Comparison of ENCODE assay signal across 8 mouse cellular contexts in the genomic region with DNA sequence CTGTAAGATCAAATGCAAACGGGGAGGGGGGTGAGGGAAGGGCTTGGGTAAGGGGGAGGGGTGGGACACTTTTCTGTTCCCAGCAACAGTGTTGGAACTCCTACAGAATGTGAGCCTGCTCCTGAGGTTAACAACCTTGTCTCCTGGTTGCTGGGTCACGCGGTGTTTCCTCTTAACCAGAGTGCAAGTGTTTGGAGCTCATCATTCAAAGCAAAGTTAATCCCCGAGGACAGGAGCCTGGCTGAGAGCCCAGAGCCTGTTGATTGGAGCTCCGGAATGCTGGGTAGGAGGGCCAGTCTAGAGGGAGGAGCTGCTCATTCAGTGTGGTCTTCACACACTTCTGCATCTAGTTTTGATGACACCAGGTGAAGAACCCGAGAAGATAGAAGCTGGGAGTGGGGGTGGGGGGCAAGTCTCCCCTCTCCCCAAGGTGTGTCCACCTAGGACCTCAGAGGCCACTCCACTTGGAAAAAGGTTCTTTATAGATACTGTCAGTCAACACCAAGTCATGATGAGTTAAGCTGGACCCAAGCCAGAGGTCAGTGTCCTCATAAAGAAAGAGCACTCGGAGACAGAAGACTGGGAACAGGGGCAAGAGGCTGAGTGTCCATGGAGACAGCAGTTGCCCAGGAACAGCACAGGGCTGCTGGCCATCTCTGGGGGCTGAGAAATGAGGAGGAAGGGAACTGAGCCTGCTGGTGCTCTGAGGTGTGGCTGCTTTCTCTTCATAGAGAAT.
DNase-seq lines count a peak whose midpoint lies in the region; ATAC-seq and TF ChIP-seq lines count a peak whose summit lies in the region.

No protein-coding gene starts in this region.

- peak; percentile 28 for DNase-seq in cerebellum, adult 11-12 months
- DNase-seq in cerebellum, adult 8-10 months = no peak
- DNase-seq in forebrain, embryonic 11.5 days (ENCODE audit: low spot score) = peak; percentile 59
- DNase-seq in kidney, postnatal 0 days (ENCODE audit: low spot score) = peak; percentile 97
- peak; percentile 86 for DNase-seq in lung, postnatal 36 days

- no peaks in the 10 kb centered on the region for H3K36me3 ChIP-seq in forebrain, embryonic 11.5 days (ENCODE audit: control insufficient read depth, insufficient read depth, low read length)
- H3K36me3 ChIP-seq in heart, embryonic 16.5 days (ENCODE audit: control insufficient read depth, insufficient read depth) = no peaks in the 10 kb centered on the region
- H3K36me3 ChIP-seq in kidney, postnatal 0 days (ENCODE audit: insufficient read depth, low read length) = no peaks in the 10 kb centered on the region
- H3K36me3 ChIP-seq in stomach, embryonic 14.5 days (ENCODE audit: control insufficient read depth, insufficient read depth, low read length) = no peaks in the 10 kb centered on the region

- peaks cover 2% of the 10 kb centered on the region; the same call in 1 of the 2 replicates for H3K4me1 ChIP-seq in forebrain, embryonic 11.5 days (replicated peaks; ENCODE audit: control insufficient read depth, insufficient read depth, low read length)
- peaks cover 61% of the 10 kb centered on the region for H3K4me1 ChIP-seq in heart, embryonic 16.5 days (ENCODE audit: control insufficient read depth, insufficient read depth, low read length)
- peaks cover 17% of the 10 kb centered on the region for H3K4me1 ChIP-seq in kidney, postnatal 0 days (replicated peaks; ENCODE audit: insufficient read depth, low read length)
- H3K4me1 ChIP-seq in stomach, embryonic 14.5 days (ENCODE audit: control insufficient read depth, insufficient read depth, low read length) = peaks cover 13% of the 10 kb centered on the region; the same call in 1 of the 2 replicates

- no peak overlapping the region for H3K4me3 ChIP-seq in forebrain, embryonic 11.5 days (ENCODE audit: low read depth, low read length)
- H3K4me3 ChIP-seq in heart, embryonic 16.5 days (ENCODE audit: low read length) = no peak overlapping the region
- no peak overlapping the region for H3K4me3 ChIP-seq in kidney, postnatal 0 days (replicated peaks; ENCODE audit: low read depth, low read length)
- no peak overlapping the region for H3K4me3 ChIP-seq in stomach, embryonic 14.5 days (ENCODE audit: low read depth, low read length)

- no peak for TF ChIP-seq CTCF in kidney, postnatal 0 days (IDR thresholded peaks at IDR 0.05; ENCODE audit: low read depth)

- no peak overlapping the region for H3K9ac ChIP-seq in forebrain, embryonic 11.5 days (ENCODE audit: low read length)
- no peak overlapping the region for H3K9ac ChIP-seq in heart, embryonic 16.5 days (ENCODE audit: low read length)
- no peak overlapping the region for H3K9ac ChIP-seq in kidney, postnatal 0 days (ENCODE audit: low read depth, low read length)
- H3K9ac ChIP-seq in stomach, embryonic 14.5 days (replicated peaks; ENCODE audit: low read depth, low read length) = no peak overlapping the region

- no peak overlapping the region for H3K27ac ChIP-seq in forebrain, embryonic 11.5 days (ENCODE audit: low read depth, low read length)
- peak overlapping the region; percentile 89 for H3K27ac ChIP-seq in heart, embryonic 16.5 days (ENCODE audit: low read length)
- H3K27ac ChIP-seq in kidney, postnatal 0 days = 0 out of 2 replicates have a peak overlapping the region, but pooled peaks have one; percentile 13
- no peak overlapping the region for H3K27ac ChIP-seq in stomach, embryonic 14.5 days (ENCODE audit: low read length)

- H3K9me3 ChIP-seq in forebrain, embryonic 11.5 days (ENCODE audit: control insufficient read depth, low read length) = no peaks in the 10 kb centered on the region
- H3K9me3 ChIP-seq in heart, embryonic 16.5 days (replicated peaks; ENCODE audit: control insufficient read depth, low read length) = no peaks in the 10 kb centered on the region
- H3K9me3 ChIP-seq in kidney, postnatal 0 days (replicated peaks; ENCODE audit: low read length) = no peaks in the 10 kb centered on the region
- H3K9me3 ChIP-seq in stomach, embryonic 14.5 days (ENCODE audit: control insufficient read depth, low read depth, low read length) = no peaks in the 10 kb centered on the region

- H3K27me3 ChIP-seq in forebrain, embryonic 11.5 days (ENCODE audit: control insufficient read depth, insufficient read depth, low read length) = no peaks in the 10 kb centered on the region
- no peaks in the 10 kb centered on the region for H3K27me3 ChIP-seq in heart, embryonic 16.5 days (ENCODE audit: control insufficient read depth, insufficient read depth, low read length)
- no peaks in the 10 kb centered on the region for H3K27me3 ChIP-seq in kidney, postnatal 0 days (ENCODE audit: insufficient read depth, low read length)
- H3K27me3 ChIP-seq in stomach, embryonic 14.5 days (ENCODE audit: control insufficient read depth, insufficient read depth, low read length) = no peaks in the 10 kb centered on the region

- H3K4me2 ChIP-seq in forebrain, embryonic 11.5 days (ENCODE audit: low read depth, low read length, severe bottlenecking) = no peak overlapping the region
- peak overlapping the region; percentile 41 for H3K4me2 ChIP-seq in heart, embryonic 16.5 days (ENCODE audit: low read depth, low read length)
- no peak overlapping the region for H3K4me2 ChIP-seq in kidney, postnatal 0 days (ENCODE audit: low read length)
- H3K4me2 ChIP-seq in stomach, embryonic 14.5 days (replicated peaks; ENCODE audit: low read depth, low read length) = no peak overlapping the region

- 40% methylated on average over 7 of the region's 7 CpGs for WGBS in forebrain, embryonic 11.5 days
- WGBS in heart, embryonic 16.5 days = 9% methylated on average over 7 of the region's 7 CpGs
- 4% methylated on average over 7 of the region's 7 CpGs for WGBS in kidney, postnatal 0 days
- 8% methylated on average over 7 of the region's 7 CpGs for WGBS in stomach, embryonic 14.5 days

- peak; percentile 64 for ATAC-seq in forebrain, embryonic 11.5 days (replicated peaks; ENCODE audit: low FRiP score)
- ATAC-seq in heart, embryonic 16.5 days (replicated peaks; ENCODE audit: extremely low read depth, insufficient read depth, low FRiP score) = peak; percentile 91
- peak; percentile 92 for ATAC-seq in kidney, postnatal 0 days (replicated peaks; ENCODE audit: low FRiP score, low read depth)
- ATAC-seq in stomach, embryonic 14.5 days (ENCODE audit: insufficient number of reproducible peaks, insufficient read depth, low FRiP score, low read depth) = peak; percentile 86
- no peak for ATAC-seq in megakaryocyte, adult 5-6 weeks (ENCODE audit: poor library complexity, severe bottlenecking)

Comparison
In these comparisons a context has a peak if more than half of its experiments do, and no peak if none do; other contexts are left out.
1. H3K27ac ChIP-seq: peak in heart, embryonic 16.5 days (single experiment) and kidney, postnatal 0 days (single experiment); none in forebrain, embryonic 11.5 days (single experiment) and stomach, embryonic 14.5 days (single experiment).